Mouse (Mus musculus): ENCODE results near the gene Ranbp17.

Gene Ranbp17

GRCm38 (mm10) chr11:33404651-33405050 is 108.9 kb downstream of the Ranbp17 start:
- CTCF ChIA-PET: interaction anchor here (0.6 kb wide), 1 partner anchor 10 kb away, joined by 4 read pairs; no protein-coding TSS in a partner anchor

DNA sequence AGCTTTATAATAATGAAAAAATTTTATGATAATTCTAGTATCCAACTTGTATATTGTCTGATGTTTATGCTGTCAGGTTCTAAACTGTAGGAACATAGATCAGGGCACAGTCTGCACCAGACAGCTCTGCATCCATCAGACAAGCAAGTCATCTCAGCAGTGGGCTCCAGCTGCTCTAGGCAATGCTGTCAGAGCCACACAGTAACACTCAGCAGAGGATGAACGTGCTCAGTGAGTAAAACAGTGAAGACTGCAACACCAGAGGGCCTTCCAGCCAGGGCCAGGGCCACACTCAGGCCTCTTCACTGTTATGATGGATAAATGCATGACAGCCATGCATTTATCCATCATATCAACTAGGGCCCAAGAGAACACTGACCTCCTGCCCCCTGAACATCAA is 114.2 kb downstream of the Ranbp17 start:
- CTCF ChIA-PET: no interaction called here

DNA sequence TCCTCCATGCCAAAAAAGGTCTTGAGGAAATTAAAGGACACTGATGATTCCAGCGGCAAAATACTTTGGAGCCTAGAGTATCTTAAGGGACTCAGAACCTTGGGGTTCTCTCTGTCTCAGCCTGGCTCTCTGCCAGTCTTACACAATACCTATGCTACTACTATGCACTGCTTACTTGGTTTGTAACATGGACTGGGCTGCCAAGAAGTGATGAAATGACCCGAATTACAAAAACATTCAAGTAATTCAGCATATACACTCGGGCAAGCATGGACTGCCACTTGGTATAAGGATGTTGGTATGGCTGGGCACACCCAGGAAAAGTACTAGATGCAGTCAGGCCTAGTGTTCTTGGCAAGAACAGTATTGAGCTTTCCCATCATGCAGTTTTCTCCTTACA is 114.8 kb downstream of the Ranbp17 start:
- CTCF ChIA-PET: no interaction called here

GRCm38 (mm10) chr11:33396275-33396674 is 117.3 kb downstream of the Ranbp17 start:
- CTCF ChIA-PET: no interaction called here

- CTCF ChIA-PET: no interaction called here
These were observed 119.5 kb downstream of the Ranbp17 start for GRCm38 (mm10) chr11:33394093-33394492.

DNA sequence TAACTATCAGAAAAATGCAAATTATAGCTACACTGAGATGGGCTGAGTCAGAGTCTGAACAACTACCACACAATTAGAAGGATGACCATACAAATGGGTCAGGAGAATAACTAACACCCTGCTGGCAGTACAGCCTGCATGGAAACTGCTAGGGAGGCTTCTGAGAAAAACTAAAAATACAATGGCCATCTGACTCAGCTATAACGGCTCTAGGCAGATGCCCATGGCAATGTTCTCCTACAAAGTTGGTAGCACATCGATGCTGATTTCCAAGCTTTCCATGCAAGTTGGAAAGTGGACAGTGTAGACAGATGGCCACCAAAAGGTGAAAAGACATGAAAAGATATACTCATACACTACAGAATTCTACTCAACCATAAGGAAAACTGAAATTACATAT is 124.9 kb downstream of the Ranbp17 start:
- CTCF ChIA-PET: no interaction called here

DNA sequence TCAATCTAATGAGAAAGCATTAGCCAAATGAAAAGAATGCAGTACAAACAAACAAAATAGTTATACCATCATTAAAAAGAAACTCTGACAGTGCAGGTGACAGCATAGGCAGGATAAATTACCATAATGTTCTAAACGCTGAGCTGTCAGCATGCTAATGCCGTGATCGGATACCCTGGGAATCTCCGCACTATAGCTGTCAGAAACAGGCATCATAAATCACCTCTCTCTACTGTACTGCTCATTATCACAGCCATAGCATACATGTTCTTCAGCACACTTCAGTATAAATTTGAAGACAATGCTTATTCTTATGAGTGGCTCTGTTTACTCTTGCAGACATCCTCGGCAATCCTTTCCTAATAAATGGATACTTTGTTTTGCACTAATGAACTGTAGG is 151.7 kb downstream of the Ranbp17 start:
- CTCF ChIA-PET: no interaction called here

GRCm38 (mm10) chr11:33349269-33349668 is 164.3 kb downstream of the Ranbp17 start:
- CTCF ChIA-PET: no interaction called here

GRCm38 (mm10) chr11:33342061-33342460 is 171.5 kb downstream of the Ranbp17 start:
- CTCF ChIA-PET: no interaction called here

- CTCF ChIA-PET: no interaction called here
These were observed 176.9 kb downstream of the Ranbp17 start for GRCm38 (mm10) chr11:33336552-33337121.

DNA sequence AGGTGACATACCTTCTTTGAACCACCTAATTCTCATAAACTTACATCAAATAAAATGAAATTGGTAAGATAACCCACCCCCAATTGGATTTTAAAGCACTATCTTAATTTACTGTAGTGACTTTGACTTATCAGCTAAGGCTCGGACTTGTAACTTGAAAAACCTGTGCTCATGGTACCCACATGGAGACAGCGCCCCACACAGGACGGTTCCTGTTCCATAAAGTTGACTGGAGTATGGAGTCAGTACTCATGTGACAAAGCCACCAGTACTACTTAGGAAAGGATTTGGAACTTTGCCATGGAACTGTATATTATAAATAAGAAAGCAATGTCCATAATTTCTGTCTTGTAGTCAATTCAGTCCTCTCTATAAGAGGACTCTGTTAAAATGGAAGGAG is 177.9 kb downstream of the Ranbp17 start:
- CTCF ChIA-PET: no interaction called here

GRCm38 (mm10) chr11:33332137-33332536 is 181.4 kb downstream of the Ranbp17 start:
- CTCF ChIA-PET: no interaction called here

GRCm38 (mm10) chr11:33319006-33319611 is 194.4 kb downstream of the Ranbp17 start:
- CTCF ChIA-PET: no interaction called here

DNA sequence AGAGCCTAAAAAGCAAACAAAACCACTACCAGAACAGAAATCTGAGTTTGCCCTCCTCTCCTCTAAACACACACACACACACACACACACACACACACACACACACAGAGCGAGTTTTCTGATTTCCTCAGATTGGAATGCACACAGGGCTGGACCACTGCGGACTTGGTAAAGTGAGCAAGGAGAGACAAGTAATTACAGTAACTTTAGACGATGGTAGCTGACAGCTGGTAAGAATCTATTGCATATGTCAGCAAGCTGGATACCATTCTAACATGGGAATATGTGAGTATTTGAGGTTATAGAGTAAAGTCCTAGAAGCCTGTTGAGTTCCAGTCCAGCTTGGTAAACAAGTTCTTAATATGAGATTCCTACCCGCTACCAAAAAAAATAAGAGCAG is 204.0 kb downstream of the Ranbp17 start:
- CTCF ChIA-PET: no interaction called here

GRCm38 (mm10) chr11:33300859-33301258 is 212.7 kb downstream of the Ranbp17 start:
- CTCF ChIA-PET: no interaction called here

GRCm38 (mm10) chr11:33299371-33299770 is 214.2 kb downstream of the Ranbp17 start:
- CTCF ChIA-PET: no interaction called here

DNA sequence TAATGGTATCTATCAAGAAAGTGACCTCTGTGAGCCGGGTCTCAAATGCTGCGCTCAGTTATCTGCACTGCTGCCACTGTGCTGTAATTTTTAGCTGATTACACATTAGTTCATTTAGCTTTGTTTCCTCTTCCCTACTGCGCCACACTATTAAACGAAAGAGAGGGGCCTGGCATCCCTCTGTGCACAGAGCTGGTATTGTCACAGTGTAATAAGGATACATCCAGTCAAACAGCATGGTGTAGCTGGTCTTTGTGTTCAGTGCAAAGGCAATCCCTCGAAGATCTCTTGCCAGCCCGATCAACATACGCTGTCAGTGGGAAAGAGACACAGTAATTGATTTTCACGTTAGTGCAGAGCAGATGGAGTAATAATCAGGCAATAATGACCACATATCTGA is 216.4 kb downstream of the Ranbp17 start:
- CTCF ChIA-PET: no interaction called here

GRCm38 (mm10) chr11:33295422-33295821 is 218.1 kb downstream of the Ranbp17 start:
- CTCF ChIA-PET: no interaction called here

GRCm38 (mm10) chr11:33294063-33294462 is 219.5 kb downstream of the Ranbp17 start:
- CTCF ChIA-PET: no interaction called here

GRCm38 (mm10) chr11:33278571-33278970 is 235.0 kb downstream of the Ranbp17 start:
- CTCF ChIA-PET: no interaction called here

DNA sequence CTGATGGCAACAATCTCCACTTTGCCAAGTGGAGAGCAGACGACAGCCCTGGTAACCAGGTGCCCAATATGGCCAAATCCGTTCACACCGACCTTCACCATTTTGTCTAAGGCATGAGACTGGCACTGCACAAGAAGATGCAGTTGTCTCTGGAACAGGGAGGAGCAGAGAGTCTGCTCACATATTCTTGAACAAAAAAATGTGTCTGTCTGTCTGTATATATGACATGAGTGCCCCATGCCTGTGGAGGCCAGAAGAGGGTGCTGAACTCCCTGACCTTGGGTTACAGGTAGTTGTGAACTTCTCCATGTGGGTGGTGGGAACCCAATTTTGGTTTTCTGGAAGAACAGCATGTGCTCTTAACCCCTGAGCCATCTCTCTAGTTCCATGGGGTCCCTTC is 236.9 kb downstream of the Ranbp17 start, which contains the start of gene Gm12117:
TSS of gene Gm12117 (minus strand) at position 101 of the 400 bp plus-strand sequence.
- CTCF ChIA-PET: no interaction called here

DNA sequence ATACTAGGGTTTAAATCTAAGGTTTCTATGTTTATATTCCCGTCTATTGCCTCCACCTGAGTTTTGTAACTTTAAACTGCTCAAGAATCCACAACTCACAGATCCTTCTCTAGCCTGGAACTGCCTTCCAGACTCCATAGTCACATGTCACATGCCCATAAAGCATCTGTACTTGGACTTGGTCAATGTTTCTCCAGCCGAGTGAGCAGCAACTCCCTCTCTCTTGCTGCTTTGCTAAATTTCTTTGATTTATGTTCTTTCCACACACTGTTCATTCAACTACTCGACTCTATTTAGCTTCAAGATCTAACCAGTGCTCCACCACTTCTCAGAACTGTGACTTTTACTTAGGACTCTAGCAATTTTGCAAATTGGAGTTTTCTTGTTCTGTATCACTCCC is 238.7 kb downstream of the Ranbp17 start:
- CTCF ChIA-PET: no interaction called here

DNA sequence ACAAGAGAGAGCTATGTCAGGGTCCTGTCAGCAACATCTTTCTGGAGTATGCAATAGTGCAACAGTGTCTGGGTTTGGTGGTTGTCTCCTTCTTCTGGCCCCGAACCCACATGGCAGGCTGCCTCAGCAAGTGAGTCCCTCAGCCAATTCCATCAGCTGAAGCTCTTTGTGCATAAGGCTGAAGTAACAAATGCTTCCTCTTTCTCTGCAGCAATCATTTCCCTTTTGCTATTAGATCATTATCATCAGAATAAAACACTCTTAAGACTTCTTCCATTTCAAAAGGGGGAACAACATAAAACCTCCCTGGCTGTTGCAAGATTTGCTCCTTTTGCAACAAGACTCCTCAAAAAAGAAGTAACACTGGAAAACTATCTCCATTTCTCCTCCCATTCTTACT is 239.3 kb downstream of the Ranbp17 start:
- CTCF ChIA-PET: no interaction called here

- CTCF ChIA-PET: no interaction called here
These were observed 273.3 kb downstream of the Ranbp17 start for GRCm38 (mm10) chr11:33240295-33240694.
